In genomic region chr11:3173425-3174318, GRCm38 (mm10) we compare ENCODE assay signal across 8 mouse cellular contexts. TPM values are rescaled to one million over a fixed set of nuclear protein-coding genes. Genes with fewer than 3 reads are reported as not detected.
DNase-seq lines count a peak whose midpoint lies in the region; ATAC-seq lines count a peak whose summit lies in the region.
"Not testable (repeated sequence)": the region's sequence is repeated elsewhere in the genome, so short reads cannot be mapped to it uniquely, and the experiment has no call there.

No protein-coding gene starts in this region.

- H3K9me3 ChIP-seq in forebrain, embryonic 15.5 days, result peaks cover 14% of the 10 kb centered on the region
- not testable (repeated sequence) for H3K9me3 ChIP-seq in heart, embryonic 14.5 days (ENCODE audit: control insufficient read depth, low read length); limb, embryonic 11.5 days (ENCODE audit: control insufficient read depth, low read length)
- peaks cover 14% of the 10 kb centered on the region for H3K9me3 ChIP-seq in kidney, embryonic 15.5 days (replicated peaks)

- not testable (repeated sequence) for H3K4me2 ChIP-seq in forebrain, embryonic 15.5 days (replicated peaks); heart, embryonic 14.5 days (ENCODE audit: low read length); kidney, embryonic 15.5 days; limb, embryonic 11.5 days (ENCODE audit: low read depth, severe bottlenecking)

- not testable (repeated sequence) for H3K4me1 ChIP-seq in forebrain, embryonic 15.5 days; heart, embryonic 14.5 days (ENCODE audit: control insufficient read depth in 2 of 2, insufficient read depth in 2 of 2, low read length in 2 of 2); kidney, embryonic 15.5 days; limb, embryonic 11.5 days (ENCODE audit: control insufficient read depth, insufficient read depth, low read length)

- H3K36me3 ChIP-seq in forebrain, embryonic 15.5 days; heart, embryonic 14.5 days (ENCODE audit: control insufficient read depth, insufficient read depth, low read length); kidney, embryonic 15.5 days; limb, embryonic 11.5 days (ENCODE audit: control insufficient read depth, insufficient read depth, low read length): not testable (repeated sequence)

- WGBS in forebrain, embryonic 15.5 days, result 85% methylated on average over 11 of the region's 11 CpGs
- 76% methylated on average over 11 of the region's 11 CpGs for WGBS in heart, embryonic 14.5 days
- 84% methylated on average over 11 of the region's 11 CpGs for WGBS in kidney, embryonic 15.5 days
- WGBS in limb, embryonic 11.5 days, result 81% methylated on average over 11 of the region's 11 CpGs

- not testable (repeated sequence) for H3K4me3 ChIP-seq in forebrain, embryonic 15.5 days; heart, embryonic 14.5 days (ENCODE audit: control insufficient read depth in 1 of 2, insufficient read depth in 1 of 2, low read depth in 1 of 2, low read length in 2 of 2); kidney, embryonic 15.5 days (replicated peaks); limb, embryonic 11.5 days (ENCODE audit: low read depth, low read length)

- H3K9ac ChIP-seq in forebrain, embryonic 15.5 days (replicated peaks); heart, embryonic 14.5 days (ENCODE audit: low read length); kidney, embryonic 15.5 days; limb, embryonic 11.5 days (ENCODE audit: low read length): not testable (repeated sequence)

- peak; percentile 82 to 91 for DNase-seq in adrenal gland, postnatal 4 days (ENCODE audit: low spot score in 2 of 2)
- peak; percentile 52 for DNase-seq in limb, embryonic 11.5 days (ENCODE audit: low spot score)
- peak; percentile 46 for DNase-seq in right cerebral cortex, postnatal 4 days
- peak; percentile 86 to 99 for DNase-seq in urinary bladder, postnatal 4 days (ENCODE audit: low spot score in 2 of 2)

- peak; percentile 45 for ATAC-seq in forebrain, embryonic 15.5 days (replicated peaks)
- peak; percentile 46 for ATAC-seq in heart, embryonic 14.5 days (ENCODE audit: insufficient number of reproducible peaks, insufficient read depth, low FRiP score, low read depth)
- ATAC-seq in kidney, embryonic 15.5 days (replicated peaks; ENCODE audit: low FRiP score), result peak; percentile 56
- peak; percentile 48; the same call in 1 of the 2 replicates for ATAC-seq in limb, embryonic 11.5 days (ENCODE audit: insufficient number of reproducible peaks, low FRiP score, low TSS enrichment, low read depth)
- peak; percentile 46 for ATAC-seq in megakaryocyte-erythroid progenitor cell, adult 5-6 weeks (replicated peaks; ENCODE audit: low FRiP score, low TSS enrichment, poor library complexity, severe bottlenecking)

- not testable (repeated sequence) for H3K27me3 ChIP-seq in forebrain, embryonic 15.5 days; heart, embryonic 14.5 days (ENCODE audit: control insufficient read depth, insufficient read depth, low read length); kidney, embryonic 15.5 days; limb, embryonic 11.5 days (ENCODE audit: control insufficient read depth, insufficient read depth, low read length)

- not testable (repeated sequence) for H3K27ac ChIP-seq in forebrain, embryonic 15.5 days (replicated peaks); heart, embryonic 14.5 days (replicated peaks in 1 of 2; ENCODE audit: control insufficient read depth in 1 of 2, insufficient read depth in 1 of 2, low read depth in 2 of 2, low read length in 2 of 2); kidney, embryonic 15.5 days; limb, embryonic 11.5 days (replicated peaks; ENCODE audit: low read depth, low read length)

RNA-seq across cellular contexts. Expression of gene Sfi1, which starts 19.6 kb away (rescaled TPM):
- total RNA-seq in adrenal gland, postnatal 4 days (2021), result 100 to 1,000 TPM in 1 of 2 experiments, 10 to 100 TPM in 1; 95.0 to 117 TPM
- 16.2 and 16.4 TPM in 2 replicates for polyA plus RNA-seq in forebrain, embryonic 15.5 days (2015; fragmentation: Nextera tagmentation; extraction: Ambion mirVana)
- polyA plus RNA-seq in heart, embryonic 14.5 days (2014; fragmentation: Nextera tagmentation; extraction: Ambion mirVana), result 8.8 and 9.2 TPM in 2 replicates
- 12.9 and 15.3 TPM in 2 replicates for polyA plus RNA-seq in kidney, embryonic 15.5 days (2015; fragmentation: Nextera tagmentation; extraction: Ambion mirVana)
- 9.3 and 9.9 TPM in 2 replicates for polyA plus RNA-seq in limb, embryonic 11.5 days (2014; fragmentation: Nextera tagmentation; extraction: Ambion mirVana)
- total RNA-seq in megakaryocyte-erythroid progenitor cell, adult 5-6 weeks (2014; fragmentation: Nextera tagmentation), result 28.6 and 31.4 TPM in 2 replicates
- total RNA-seq in megakaryocyte-erythroid progenitor cell, adult 5-6 weeks (2017), result 6.8 and 13.5 TPM in 2 replicates

RNA-seq across cellular contexts. Expression of gene Eif4enif1, which starts 28.5 kb away (rescaled TPM):
- 10 to 100 TPM; 83.8 to 86.9 TPM for total RNA-seq in adrenal gland, postnatal 4 days (2021)
- 46.2 and 54.3 TPM in 2 replicates for polyA plus RNA-seq in forebrain, embryonic 15.5 days (2015; fragmentation: Nextera tagmentation; extraction: Ambion mirVana)
- polyA plus RNA-seq in heart, embryonic 14.5 days (2014; fragmentation: Nextera tagmentation; extraction: Ambion mirVana), result 45.1 and 47.5 TPM in 2 replicates
- 51.3 and 55.3 TPM in 2 replicates for polyA plus RNA-seq in kidney, embryonic 15.5 days (2015; fragmentation: Nextera tagmentation; extraction: Ambion mirVana)
- polyA plus RNA-seq in limb, embryonic 11.5 days (2014; fragmentation: Nextera tagmentation; extraction: Ambion mirVana), result 74.7 and 87.8 TPM in 2 replicates
- 103 and 156 TPM in 2 replicates for total RNA-seq in megakaryocyte-erythroid progenitor cell, adult 5-6 weeks (2014; fragmentation: Nextera tagmentation)
- 58.1 and 86.4 TPM in 2 replicates for total RNA-seq in megakaryocyte-erythroid progenitor cell, adult 5-6 weeks (2017)
